9 mouse cellular contexts compared by ENCODE assay signal in genomic region chr3:102249401-102249991, GRCm38 (mm10). TPM values are rescaled to one million over a fixed set of nuclear protein-coding genes. Genes with fewer than 3 reads are reported as not detected.
DNase-seq lines count a peak whose midpoint lies in the region; ATAC-seq lines count a peak whose summit lies in the region.
"Had no signal": no experiment of that assay in that cellular context is flagged by ENCODE, and none has a peak within 500 bp of the region (broad histone marks: within the 10 kb centered on the region; RNA-seq: fewer than 3 reads in every experiment).

No protein-coding gene starts in this region.

- no peak for ATAC-seq in CD4-positive, CD25-positive, alpha-beta regulatory T cell, adult 4 months

- peak; percentile 65 for DNase-seq in urinary bladder, postnatal 14 days (ENCODE audit: low spot score)
- no peak for DNase-seq in urinary bladder, postnatal 10 days (ENCODE audit: low spot score)
- DNase-seq in embryo, embryonic 11.5 days (ENCODE audit: low read depth, low spot score): peak; percentile 39
- peak; percentile 76 to 82 for DNase-seq in heart, postnatal 10 days
- DNase-seq in layer of hippocampus, adult 9-10 months (ENCODE audit: low spot score): peak; percentile 75
- peak; percentile 67 for DNase-seq in lung, postnatal 36 days
- DNase-seq in right cerebral cortex, postnatal 14 days: peak; percentile 64
- DNase-seq: liver, embryonic 13.5 days had no signal

- intact Hi-C loops in heart, postnatal 10 days (cut with DNase I): loop anchor here (1.0 to 5.0 kb wide), 2 partner anchors 218 to 443 kb away; partner anchors contain the start of gene Ngf

RNA-seq across cellular contexts. Expression of gene Vangl1, which starts 45.0 kb away (rescaled TPM):
- total RNA-seq in heart, postnatal 10 days (2021): 10 to 100 TPM; 24.2 to 25.3 TPM
- under 1 TPM; 0.08 to 0.47 TPM for polyA plus RNA-seq in CD4-positive, CD25-positive, alpha-beta regulatory T cell, adult 4 months (2017; shearing (Covaris generic))
